Mouse (Mus musculus) kidney, postnatal 14 days (tissue): ENCODE results near the gene Agtpbp1.
"Not testable (repeated sequence)": the region's sequence is repeated elsewhere in the genome, so short reads cannot be mapped to it uniquely, and the experiment has no call there.

ENCODE experiments used
- DNase-seq: peaks from one replicate; pipeline ENCODE4 v3.0.0; 2022; ENCODE audit warnings: mixed read lengths

Agtpbp1 gene

DNA sequence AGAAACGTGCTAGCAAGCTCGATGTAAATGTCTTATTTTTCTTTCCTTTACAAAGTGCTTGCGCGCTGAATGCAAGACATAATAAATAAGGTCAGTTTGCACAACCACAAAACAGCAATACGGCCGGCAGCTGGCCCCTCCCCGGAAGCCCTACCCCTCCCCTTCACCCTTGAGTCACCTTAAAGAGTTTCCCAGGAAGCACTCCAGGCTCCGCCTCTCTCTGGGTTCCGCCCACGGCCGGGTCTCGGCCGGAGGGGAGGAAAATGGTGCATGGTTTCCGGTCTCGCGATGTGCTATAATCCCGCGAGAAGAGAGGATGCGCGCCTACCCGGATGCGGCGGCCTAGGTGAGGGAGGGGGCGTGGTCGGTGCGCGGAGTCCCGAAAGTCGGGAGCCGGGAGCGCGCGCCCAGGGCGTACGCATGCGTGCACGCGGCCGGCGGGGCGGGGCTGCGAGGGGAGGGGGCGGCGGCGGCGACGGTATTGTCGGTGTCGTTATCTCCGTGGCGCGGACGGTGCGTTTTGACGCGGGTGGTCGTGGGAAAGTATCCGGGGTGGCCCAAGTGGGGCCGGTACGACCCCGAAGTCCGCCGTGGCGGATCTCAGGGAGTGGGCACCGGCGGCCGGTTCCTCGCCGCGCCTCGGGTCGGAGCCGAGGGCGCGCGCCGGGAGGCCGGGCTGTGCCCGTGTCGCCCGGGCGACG, at the start of gene Agtpbp1, which contains the start of gene Naa35:
Agtpbp1 (minus strand) TSS at position 281 of the 701 bp plus-strand sequence.
Naa35 (plus strand) TSS at position 313 of the 701 bp plus-strand sequence.
- peak; percentile 100 for DNase-seq

DNA sequence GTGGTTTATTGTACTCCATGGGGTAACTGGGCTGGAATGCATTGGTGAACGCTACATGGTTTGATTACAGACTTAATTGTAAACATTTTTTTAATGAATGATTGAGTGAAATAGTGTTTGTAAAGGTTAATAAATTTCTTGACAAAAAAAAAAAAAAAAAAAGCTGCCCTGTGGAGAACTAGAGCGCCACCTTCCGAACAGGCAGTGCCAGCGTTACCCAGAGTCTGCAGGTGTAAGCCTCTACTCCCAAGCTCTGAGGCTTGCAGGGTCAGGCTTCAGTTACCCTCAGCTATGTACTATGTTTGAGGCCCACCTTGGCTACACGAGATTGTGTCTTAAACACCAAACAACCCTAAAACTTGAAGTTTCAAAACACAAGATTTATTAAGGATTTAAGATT, 49.6 kb upstream of the Agtpbp1 start:
- DNase-seq = no peak

DNA sequence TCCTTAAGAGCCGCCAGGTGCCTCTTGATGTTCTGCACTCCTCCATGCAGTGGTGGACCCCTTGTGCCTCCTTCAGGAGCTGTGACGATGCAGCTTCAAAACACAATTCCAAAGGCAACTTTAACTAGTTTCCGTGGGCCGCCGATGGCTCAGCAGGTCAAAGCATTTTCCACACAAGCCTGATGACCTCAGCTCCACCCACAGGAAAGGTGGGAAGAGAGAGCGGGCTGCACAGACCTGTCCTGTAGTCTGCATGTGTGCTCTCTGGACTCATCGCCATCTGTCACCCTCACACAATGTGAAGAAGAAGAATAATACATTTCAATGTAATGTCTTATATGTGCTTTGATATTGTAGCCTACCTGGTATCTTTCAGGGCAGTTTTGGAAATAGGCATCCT, 41.7 kb upstream of the Agtpbp1 start:
- DNase-seq = no peak

DNA sequence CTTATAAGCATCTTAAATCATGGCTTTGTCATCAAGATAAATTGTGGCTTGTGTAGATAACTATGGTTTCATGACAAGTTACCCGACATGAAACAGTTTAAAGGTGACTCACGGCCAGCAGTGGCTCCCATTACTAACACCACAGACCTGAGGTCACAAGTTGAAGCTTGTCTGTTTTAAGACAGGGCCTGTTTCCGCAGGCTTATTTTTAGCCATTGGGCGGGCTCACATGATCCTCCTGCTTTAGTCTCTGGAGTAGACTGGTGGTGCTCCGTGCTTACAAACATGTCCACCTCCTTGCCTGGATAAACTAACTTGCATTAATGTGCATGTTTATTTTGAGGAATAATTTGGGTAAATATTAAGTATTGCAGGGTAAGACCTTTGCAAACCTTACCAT, 39.9 kb upstream of the Agtpbp1 start:
- peak; percentile 34 for DNase-seq

DNA sequence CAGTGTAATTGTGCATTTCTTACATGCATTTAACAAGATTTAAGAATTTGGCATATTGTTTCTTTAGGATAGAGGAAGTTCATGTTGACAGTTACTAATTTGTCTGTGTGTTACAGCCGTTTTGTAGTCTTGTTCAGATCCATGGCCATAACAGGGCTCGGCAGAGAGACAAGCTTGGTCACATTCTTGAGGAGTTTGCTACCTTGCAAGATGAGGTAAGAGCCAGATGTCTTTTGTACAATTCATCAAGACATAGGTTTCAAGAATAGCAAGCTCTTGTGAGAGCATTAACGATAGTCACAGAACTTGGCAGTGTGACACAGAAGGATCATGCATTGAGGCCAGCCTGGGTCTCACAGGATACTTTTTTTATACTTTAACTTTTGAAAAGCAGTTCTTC, 39.4 kb upstream of the Agtpbp1 start:
- DNase-seq = no peak

DNA sequence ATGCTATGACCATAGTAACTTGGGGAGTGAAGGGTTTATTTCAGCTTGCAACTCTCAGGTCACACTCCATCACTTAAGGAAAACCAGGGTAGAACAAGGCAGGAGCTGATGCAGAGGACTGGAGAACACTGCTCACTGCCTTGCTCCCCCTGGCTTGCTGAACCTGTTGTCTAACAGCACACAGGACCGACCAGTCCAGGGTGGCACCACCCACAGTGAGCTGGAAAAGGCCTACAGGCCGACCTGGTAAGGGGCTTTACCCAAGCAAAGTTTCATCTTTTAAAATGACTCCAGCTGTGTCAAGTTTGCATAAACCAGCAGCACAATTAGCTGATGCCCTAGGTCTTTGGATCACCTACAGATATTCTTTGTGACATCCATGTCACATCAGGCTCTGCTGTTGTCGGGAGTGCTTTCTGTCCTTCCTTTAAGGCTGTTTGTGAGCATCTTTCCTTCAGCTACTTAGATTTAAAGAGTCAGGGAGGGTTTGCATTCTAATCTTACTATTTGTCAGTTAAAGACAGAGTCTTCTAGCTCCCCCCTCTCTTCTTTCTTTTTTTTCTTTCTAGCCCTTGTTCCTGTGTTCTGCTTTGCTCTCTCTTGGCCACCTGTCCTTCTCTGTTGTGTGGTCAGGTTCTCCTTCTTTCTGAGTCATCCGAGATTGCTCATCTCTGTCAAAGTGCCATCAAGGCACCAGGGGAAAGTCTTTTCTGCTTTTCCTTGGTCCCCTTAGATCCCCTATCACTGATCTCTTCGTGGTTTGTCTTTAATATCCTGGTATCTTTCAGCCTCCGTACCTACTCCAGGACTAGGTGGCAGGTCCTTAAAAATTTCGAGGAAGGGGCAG, 36.8 kb upstream of the Agtpbp1 start:
- no peak for DNase-seq

DNA sequence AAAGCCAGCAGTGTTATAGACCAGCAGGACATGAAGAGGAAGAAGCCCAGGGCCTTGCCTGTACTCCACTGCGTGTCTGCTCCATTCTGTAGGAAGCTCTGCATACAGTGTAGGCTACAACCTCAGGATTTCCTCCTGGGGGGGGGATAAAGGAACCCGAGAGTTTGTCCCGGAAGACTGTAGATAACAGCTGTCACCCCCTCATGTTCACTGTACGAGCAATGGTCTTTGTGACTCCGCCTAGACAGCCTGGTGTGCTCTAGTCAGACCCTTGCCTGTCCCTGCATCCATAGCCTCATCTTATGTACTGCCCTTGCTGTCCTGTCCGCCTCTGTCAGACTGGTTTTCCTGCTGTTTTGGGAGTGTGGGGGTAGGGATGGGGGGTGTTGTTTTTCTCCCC, 33.4 kb upstream of the Agtpbp1 start:
- DNase-seq = no peak

DNA sequence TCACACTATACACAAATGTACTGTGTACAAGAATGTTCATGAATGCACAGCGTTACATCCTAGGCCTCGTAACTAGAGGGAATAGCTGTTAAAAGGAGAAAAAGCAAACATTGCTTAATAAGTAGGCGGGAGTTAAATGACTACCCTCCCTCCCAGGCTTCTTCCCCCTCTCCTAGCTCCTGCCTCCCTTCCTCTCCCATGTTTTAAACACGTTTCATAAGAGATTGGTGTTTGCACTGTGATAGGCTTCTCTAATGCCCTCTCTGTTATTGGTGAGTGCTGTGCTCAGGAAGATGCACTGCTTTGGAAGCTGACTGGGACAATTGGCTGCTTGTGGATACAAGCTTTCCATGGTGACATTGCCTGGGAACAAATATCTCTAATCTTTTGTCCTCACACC, 30.5 kb upstream of the Agtpbp1 start:
- no peak for DNase-seq

DNA sequence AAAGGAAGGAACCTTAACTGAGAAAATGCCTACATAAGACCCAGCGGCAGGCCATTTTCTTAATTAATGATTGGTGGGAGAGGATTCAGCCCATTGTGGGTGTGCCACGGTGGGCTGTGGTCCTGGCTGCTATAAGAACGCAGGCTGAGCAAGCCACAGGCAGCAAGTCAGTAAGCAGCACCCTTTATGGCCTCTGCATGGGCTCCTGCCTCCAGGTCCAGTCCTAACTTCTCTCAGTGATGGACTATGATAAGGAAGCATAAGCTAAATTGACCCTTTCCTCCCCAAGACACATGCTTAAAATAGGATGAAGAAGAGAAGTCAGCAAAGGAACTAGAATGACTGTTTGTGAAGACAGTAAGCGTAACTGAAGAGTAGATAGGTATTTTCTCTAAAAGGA, 30.1 kb upstream of the Agtpbp1 start:
- DNase-seq = no peak

DNA sequence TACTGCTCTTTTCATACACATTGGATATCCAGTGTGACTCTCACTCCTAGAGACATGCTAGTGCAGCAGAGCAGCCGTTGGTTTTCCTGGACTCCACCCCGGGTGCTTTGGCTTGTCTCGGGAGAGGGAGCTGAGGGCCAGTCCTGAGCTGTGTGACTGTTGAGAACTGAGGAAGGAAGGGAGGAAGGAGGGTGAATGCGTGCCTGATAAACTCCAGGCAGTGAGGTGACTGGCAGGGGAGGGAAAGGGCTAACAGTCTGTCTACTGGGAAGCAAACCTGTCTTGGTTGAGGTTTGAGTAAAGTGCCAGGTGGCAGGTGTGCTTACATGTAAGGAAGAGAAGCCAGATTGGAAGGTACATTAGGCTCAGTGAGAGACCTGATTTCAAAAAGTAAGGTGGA, 28.8 kb upstream of the Agtpbp1 start:
- no peak for DNase-seq

DNA sequence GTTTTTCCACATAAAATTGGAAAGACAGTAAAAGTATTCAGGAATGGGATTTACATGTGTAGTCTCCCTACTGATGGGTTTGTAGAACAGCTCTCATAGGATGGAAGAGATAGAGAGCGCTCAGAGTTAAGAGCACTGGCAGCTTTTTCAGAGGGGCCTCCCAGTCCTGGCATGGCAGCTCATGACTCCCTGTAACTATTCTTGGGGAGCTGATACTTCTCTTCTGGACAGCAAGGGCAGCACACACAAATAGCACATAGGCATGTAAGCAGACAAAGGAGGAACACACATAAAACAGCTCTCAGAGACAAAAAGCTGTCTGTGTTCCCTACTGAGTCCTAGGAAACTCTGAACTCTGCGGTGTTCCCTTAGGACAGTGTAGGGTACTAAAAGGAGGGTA, 25.4 kb upstream of the Agtpbp1 start:
- DNase-seq = no peak

DNA sequence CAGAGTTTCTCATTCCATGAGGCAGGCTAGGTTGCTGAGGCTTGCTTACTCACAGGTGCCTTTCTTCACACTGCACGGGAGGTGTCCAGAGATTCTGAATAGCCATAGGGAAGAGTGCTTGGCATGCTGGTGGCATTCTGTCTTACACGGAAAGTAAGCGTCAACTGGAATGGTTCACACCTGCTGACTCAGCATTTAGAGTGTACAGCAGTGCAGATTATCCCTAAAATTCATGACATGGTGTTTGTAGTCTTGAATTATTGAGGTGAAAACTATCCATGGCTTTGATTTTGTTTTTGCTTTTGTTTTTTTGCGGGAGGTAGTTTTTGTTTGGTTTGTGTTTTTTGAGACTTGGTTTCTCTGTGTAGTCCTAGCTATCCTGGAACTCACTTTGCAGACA, 24.9 kb upstream of the Agtpbp1 start:
- DNase-seq = no peak

DNA sequence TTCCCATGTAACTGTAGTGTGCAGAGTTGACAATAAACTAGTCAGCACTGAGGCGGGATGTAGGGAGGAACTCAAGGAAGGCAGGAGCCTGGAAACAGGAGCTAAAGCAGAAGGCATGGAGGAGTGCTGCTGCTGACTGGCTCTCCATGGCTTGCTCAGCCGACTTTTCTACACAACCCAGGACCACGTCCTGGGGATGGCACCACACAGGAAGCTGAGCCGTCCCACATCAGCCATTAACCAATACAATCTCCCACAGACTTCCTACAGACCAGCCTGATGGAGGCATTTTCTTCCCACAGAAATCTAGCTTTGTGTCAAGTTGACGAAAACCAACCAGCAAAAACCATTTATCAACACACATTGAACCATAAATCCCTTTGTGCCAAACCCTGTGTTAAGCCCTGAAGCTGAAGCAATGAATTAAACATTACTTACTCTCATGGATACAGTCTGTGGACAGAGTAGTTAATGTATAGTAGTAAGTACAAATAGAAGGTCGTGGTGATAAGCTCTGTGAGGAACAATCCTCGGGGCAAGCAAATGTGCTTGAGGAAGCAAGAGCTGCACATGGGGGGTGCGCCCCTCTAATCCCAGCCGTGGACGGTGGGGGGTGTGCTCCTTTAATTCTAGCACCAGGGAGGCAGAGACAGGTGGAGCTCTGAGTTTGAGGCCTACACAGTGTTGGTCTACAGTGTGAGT, 20.3 kb upstream of the Agtpbp1 start:
- DNase-seq = no peak

DNA sequence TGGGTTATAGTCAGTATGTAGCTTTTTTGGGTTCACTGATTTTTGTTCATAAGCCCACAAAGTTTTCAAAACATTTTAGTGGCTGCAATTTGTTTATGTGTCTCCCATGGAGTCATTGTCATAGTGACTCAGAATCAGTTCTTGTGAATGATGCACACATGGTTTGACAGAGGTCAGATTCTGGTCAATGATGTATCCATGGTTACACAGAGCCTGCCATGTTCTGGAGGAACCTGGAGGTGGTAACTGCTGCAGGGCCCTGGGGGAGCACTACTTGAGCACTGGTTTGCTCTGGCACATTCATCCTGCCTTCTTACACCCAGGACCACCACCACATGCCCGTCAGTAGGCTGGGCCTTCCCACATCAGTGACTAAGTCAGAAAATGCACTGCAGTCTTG, 19.5 kb upstream of the Agtpbp1 start:
- no peak for DNase-seq

DNA sequence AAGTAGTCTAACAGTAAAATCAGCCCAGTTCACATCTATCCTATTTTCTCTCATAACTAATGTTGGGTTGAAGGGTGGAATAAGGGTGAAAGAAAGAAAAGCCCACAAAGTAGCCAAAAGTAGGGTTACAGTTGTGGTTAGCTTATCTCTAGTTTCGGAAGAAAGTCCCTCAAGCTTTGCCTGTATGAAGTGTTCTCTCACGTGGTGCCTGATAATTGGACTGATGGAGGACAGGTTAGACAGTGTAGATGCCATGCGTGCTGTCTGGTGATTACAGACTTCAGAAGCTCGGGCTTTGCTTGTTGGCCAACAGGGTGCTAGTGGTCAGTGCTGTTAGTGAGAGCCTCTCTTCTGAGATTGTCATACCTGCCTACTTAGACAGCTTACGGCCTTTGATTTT, 18.1 kb upstream of the Agtpbp1 start:
- DNase-seq = no peak

DNA sequence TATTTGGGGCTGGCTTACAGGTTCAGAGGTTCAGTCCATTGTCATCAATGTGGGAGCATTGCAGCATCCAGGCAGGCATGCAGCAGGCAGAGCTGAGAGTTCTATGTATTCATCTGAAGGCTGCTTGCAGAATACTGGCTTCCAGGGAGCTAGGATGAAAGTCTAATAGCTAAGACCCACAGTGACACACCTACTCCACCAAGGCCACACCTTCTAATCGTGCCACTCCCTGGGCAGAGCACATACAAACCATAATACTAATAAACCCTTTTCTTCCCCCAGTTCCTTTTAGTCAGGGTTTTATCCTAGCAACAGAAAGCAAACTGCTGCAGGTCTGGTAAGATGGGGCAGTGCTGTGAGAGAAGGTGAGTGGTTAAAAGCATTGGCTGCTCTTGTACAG, 7.6 kb upstream of the Agtpbp1 start:
- DNase-seq = no peak

DNA sequence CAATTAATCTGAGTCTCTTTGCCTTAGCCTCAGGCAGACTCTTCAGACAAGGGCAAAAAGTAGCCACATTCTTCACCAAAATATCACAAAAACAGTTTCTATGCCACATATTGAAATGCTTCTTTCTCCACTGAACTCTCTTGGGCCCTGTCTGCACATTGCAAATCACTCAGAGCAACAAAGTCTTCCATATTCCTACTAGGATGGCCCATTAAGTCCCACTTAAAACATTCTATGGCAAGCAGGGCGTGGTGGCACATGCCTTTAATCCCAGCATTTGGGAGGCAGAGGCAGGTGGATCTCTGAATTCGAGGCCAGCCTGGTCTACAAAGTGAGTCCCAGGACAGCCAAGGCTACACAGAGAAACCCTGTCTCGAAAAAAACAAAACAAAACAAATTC, 7.0 kb upstream of the Agtpbp1 start:
- not testable (repeated sequence) for DNase-seq

DNA sequence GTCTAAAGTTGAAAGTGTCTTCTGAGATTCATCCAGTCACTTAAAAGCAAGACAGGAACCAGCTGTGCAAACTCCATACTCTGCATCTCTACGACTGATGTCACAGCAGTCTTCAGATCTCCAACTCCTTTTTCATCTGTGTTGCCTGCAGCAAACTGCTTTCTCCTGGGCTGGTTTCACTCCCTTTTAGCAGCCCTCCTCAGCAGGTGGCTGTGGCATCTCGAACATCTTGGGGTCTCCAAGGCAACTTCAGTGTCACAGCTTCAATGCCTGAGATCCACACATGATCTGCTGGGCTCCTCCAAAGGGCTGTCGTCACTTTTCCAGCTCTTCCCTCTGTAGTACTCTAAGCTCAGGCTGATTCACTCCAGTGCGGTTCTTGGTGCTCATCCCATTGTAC, 5.7 kb upstream of the Agtpbp1 start:
- no peak for DNase-seq

DNA sequence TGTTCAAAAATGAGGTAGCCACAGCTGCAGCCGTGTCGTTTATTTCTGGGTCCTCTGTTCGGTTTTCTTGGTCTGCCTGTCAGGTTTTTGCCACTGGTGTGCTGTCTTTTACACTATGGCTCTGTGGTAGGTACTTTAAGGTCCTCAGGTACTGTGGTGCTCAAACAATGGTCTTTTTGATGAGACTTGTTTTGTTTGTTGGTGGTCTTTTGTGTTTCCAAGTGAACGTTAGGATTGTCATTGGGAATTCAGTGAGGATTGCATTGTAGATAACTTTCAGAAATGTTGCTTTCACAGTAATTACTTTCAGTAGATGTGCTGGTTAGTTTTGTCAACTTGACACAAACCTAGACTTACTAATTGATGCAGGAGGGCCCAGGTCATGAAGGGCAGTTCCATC, 4.6 kb upstream of the Agtpbp1 start:
- no peak for DNase-seq

DNA sequence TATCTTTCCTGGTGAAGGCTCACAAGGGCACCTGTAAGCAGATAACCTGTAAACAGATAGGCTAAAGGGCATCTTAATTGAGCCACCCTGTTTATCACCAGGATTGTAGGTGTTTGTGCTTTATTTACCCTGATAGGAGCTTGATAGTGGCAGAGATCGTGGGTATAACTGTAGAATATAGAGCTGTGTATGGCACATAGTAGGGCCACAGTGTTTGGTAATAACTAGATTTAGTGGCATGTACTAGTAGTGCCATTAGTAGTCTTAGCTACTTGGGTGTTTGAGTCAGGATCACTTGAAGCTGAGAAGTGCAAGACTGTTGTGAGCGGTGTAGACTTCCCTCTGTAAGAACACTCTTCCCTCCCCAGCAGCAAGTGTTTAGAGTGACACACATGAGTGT, 2.2 kb upstream of the Agtpbp1 start:
- DNase-seq = no peak

DNA sequence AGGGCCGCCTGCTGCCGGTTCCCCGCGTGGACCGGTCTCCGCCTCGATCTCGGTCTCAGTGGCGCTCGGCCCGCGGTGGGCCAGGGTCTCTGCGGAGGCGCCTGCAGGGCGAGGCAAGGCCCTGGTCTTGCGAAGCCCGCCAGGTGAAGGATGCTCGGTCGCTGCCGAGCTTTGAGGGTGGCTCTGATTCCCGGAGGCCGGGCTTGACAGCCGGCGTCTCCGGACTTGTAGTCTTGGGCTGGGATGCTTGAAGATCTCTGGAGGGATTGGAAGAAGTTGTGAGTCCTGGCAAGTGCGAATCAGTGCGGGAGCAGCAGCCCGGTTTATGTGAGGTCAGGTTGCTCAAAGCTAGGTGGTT, 600 bp upstream of the Agtpbp1 start:
- DNase-seq = no peak

DNA sequence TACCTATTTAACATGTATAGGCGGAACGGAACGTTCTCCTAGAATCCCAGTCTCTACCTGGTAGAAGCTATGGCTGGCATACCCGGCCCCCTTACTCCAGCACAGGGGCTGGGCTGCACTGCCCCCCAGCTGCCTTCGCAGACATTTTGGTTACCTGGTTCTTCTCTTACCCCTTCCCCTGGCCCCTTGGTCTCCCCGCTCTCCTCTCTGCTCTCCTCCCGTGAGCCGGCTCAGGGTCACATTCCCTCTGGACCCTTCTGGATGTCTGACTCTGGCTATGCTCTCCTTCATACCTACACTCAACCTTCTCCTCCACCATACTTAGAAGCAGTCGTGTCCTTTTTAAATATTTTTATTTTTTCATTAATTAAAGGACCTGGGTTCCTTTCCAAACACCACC, 546 bp downstream of the Agtpbp1 start:
- DNase-seq = peak; percentile 52

DNA sequence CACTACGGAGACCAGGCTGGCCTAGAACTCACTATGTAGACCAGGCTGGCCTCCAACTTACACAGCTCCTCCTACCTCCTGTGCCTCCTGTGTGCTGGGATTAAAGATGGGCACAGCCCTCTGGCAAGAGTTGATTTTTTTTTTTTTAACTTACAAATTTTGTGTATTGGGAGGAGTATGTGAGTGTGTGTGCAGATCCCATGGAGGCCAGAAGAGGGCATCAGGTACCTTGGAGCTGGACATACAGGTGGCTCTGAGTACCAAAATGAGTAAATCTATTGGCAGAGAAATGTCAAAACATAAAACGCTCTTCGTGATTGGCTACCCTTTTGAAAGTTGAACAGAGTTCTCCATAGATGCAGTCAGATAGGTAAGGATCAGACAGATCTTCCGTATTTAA, 4.1 kb downstream of the Agtpbp1 start:
- no peak for DNase-seq

DNA sequence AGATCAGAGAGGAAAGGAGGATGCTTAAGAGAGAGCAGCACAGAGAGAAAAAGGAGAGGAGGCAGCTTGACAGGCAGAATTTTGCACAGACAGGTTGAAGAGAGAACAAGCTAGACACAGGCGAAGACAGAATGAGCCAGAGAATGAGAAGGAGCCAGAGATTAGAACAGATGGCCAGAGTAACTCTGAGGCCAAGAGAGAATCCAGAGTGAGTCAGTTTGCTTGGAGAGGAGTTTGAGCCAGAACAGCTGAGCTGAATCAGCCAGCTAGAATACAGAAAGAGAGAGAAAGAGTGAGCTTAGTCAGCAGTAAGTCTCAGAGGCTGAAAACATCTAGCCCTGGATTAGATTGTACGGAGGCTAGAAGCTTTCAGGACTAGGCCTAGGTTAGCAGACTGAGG, 12.5 kb downstream of the Agtpbp1 start:
- DNase-seq = peak; percentile 12
